Mouse (Mus musculus): Measurements from ENCODE around the gene Trip11.

The Trip11 gene

GRCm38 (mm10) chr12:101821596-101821995 is 91.5 kb downstream of the Trip11 start:
- no peak for DNase-seq (ENCODE audit: low read depth, low spot score)

DNA sequence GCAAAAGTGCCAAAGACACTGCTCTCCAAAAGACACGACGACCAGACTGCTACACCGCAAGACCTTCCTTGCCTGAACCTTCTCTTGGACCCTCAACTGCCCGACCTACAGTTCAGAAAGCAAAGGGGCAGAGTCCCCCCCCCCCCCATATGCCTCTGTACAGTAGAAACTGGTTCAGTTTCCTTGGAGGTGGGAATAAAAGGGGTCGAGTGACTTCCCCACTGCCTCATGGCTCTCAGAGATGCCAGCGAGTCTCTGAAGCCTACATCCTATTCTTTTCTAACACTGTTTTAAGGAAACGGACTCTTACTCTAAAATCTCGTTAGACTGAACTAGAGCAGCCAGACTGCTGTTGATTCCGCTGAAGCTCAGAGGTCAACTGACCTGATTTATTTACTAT is 93.5 kb downstream of the Trip11 start:
- DNase-seq (ENCODE audit: low read depth, low spot score): no peak

GRCm38 (mm10) chr12:101818608-101819370 is 94.3 kb downstream of the Trip11 start, which contains the start of gene Fbln5:
TSS of gene Fbln5 (minus strand) at chr12:101819055.
- peak; percentile 59 for DNase-seq (ENCODE audit: low read depth, low spot score)

DNA sequence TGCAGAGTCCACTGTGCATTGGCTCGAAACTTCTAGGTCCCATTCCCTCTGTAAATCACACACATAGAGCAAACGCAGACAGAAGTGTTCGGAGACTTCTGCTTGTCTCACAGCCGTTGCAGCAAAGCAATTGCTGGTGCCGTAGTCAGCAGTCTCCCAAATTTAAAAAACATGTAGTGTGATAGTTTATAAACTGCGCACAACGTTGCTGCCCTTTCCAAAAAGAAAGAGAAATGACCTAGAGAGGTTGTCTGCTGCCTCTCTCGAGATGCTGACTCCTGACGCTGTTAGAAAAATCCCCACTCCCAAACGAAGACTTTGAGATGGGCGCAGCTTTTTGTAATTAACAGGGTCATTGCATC is 94.8 kb downstream of the Trip11 start:
- no peak for DNase-seq (ENCODE audit: low read depth, low spot score)

GRCm38 (mm10) chr12:101816810-101817209 is 96.3 kb downstream of the Trip11 start:
- peak; percentile 77 for DNase-seq (ENCODE audit: low read depth, low spot score)

DNA sequence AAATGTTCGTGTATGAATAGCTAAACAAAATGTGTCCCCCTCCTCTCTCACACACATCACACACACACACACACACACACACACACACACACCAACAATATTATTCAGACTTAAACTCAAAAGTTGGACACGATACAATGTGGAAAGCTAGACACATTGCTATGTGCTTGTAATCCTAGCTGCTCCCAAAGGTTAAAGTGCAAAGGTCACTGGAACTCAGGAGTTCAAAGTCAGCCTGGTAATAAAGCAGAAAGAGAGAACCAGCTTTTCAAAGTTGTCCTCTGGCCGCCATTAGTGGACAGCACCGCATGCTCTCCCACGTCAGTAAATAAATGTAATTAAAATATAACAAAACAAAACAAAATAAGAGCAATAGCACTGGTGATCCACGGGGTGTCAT is 97.3 kb downstream of the Trip11 start:
- DNase-seq (ENCODE audit: low read depth, low spot score): no peak

GRCm38 (mm10) chr12:101814423-101814822 is 98.6 kb downstream of the Trip11 start:
- DNase-seq (ENCODE audit: low read depth, low spot score): no peak

GRCm38 (mm10) chr12:101811181-101811580 is 101.9 kb downstream of the Trip11 start:
- DNase-seq (ENCODE audit: low read depth, low spot score): peak; percentile 69

GRCm38 (mm10) chr12:101810515-101810914 is 102.6 kb downstream of the Trip11 start:
- no peak for DNase-seq (ENCODE audit: low read depth, low spot score)

GRCm38 (mm10) chr12:101807400-101807799 is 105.7 kb downstream of the Trip11 start:
- DNase-seq (ENCODE audit: low read depth, low spot score): no peak

GRCm38 (mm10) chr12:101802445-101802844 is 110.6 kb downstream of the Trip11 start:
- DNase-seq (ENCODE audit: low read depth, low spot score): no peak

GRCm38 (mm10) chr12:101801744-101802143 is 111.3 kb downstream of the Trip11 start:
- no peak for DNase-seq (ENCODE audit: low read depth, low spot score)

DNA sequence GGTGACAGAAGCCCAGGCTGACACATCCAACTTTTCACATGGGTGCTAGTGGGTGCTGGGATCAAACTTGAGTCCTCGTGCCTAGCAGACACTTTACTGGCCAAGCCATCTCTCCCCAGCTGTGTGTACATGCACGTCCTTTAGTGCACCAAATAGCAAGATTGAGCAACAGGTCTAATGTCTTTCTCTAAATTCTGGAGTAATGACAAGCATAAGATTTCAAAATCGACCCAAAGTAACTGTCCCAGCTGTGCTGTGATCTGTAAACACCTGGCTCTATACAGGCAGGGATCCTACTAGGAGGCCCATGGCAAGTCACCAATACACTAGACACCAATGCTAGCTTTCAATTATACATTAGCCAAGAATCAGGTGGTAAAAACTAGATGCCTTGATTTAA is 112.0 kb downstream of the Trip11 start:
- no peak for DNase-seq (ENCODE audit: low read depth, low spot score)

DNA sequence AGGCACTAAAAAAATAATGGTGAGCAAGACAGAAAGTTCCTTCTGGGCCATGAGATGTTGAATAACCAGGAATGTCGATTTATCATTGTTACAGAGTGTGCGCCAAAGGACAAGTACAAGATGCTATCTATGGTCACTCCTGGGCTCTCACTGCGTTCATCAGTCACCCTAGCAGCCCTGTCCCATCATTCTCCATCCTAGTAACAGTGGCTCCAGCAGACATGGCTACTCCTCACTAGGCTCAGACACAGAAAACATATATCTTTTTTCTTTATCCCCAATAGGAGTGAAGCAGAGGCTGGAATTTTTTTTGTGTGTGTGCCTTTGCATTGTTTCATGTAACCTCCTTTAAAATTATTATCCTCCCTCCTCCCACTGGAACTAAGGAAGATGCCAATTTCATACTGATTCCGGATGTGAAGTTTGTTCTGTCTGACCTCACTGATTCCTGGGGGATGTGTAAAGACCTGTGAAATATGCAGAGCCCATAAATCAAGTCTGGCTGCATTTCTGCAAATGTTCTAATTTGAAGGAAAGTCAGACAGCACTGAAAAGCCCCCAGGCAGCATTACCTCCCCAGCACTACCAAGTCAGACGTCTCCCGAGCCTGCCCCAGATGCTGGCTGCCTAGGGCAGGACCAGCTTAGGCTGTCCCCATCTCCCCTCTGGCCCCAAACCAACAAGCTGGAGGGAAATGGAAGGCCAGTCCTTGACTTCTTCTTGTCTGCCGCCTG is 114.7 kb downstream of the Trip11 start:
- DNase-seq (ENCODE audit: low read depth, low spot score): no peak

- DNase-seq (ENCODE audit: low read depth, low spot score): no peak
Measured at GRCm38 (mm10) chr12:101794458-101794857, 118.6 kb downstream of the Trip11 start.

DNA sequence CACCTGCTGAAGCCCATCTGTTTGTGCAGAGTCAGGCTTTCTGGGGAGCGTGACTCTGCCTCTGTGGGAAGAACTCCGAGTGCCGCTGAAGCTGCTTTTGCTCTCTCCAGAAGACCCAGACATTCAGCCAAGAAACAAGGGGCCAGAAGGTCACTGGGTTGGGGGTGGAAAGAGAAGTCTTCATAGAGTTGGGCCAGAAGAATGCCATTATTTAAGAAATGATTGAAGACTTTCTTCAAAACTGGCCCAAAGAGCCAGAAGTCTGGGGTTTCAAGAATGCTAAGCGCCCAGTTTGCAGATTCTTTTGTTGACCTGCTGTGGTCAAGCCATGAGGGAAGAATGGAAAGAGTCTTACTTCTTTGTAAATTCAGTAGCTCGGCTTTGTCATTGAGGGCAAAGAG is 119.8 kb downstream of the Trip11 start:
- DNase-seq (ENCODE audit: low read depth, low spot score): no peak

- no peak for DNase-seq (ENCODE audit: low read depth, low spot score)
Measured at GRCm38 (mm10) chr12:101792684-101793083, 120.4 kb downstream of the Trip11 start.

GRCm38 (mm10) chr12:101789767-101790166 is 123.3 kb downstream of the Trip11 start:
- DNase-seq (ENCODE audit: low read depth, low spot score): no peak

DNA sequence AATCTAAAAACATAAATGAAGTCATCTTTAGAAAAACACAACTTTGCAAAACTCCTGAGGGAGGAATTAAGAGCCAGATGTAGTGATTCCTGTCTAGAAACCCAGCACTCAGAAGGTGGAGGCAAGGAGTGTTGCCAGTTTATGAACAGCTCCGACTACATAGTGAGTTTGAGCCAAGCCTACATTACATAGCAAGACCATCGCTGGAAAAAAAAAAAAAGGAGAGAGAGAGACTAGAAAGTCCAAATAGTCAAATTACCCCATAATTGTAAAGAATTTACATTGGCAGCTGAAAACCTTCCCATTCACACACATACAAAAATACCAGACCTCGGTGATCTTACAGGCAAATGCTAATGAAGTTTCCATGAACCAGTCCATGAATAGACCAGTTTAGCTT is 123.8 kb downstream of the Trip11 start:
- no peak for DNase-seq (ENCODE audit: low read depth, low spot score)
